Mouse (Mus musculus) kidney, postnatal 4 days (tissue): ENCODE data around the gene Fgd2.
A peak's percentile ranks its signal among the peaks of the same experiment; 100 is the strongest.
"Not testable (repeated sequence)": the region's sequence is repeated elsewhere in the genome, so short reads cannot be mapped to it uniquely, and the experiment has no call there.

ENCODE experiments used
- DNase-seq, 2 experiments: peaks; one replicate each; pipeline ENCODE4 v3.0.0; 2021; ENCODE audit warnings: mixed read lengths in 2 of 2

Gene Fgd2

GRCm38 (mm10) chr17:29337979-29338823 is 22.5 kb upstream of the Fgd2 start:
- no peak for DNase-seq

GRCm38 (mm10) chr17:29339170-29339768 is 21.4 kb upstream of the Fgd2 start:
- DNase-seq: peak in 1 of 2 experiments; percentile 56

- no peak for DNase-seq
These were observed 20.1 kb upstream of the Fgd2 start for GRCm38 (mm10) chr17:29340406-29341261.

- DNase-seq: peak; percentile 62 to 78
These were observed 19.1 kb upstream of the Fgd2 start for GRCm38 (mm10) chr17:29341591-29342003.

DNA sequence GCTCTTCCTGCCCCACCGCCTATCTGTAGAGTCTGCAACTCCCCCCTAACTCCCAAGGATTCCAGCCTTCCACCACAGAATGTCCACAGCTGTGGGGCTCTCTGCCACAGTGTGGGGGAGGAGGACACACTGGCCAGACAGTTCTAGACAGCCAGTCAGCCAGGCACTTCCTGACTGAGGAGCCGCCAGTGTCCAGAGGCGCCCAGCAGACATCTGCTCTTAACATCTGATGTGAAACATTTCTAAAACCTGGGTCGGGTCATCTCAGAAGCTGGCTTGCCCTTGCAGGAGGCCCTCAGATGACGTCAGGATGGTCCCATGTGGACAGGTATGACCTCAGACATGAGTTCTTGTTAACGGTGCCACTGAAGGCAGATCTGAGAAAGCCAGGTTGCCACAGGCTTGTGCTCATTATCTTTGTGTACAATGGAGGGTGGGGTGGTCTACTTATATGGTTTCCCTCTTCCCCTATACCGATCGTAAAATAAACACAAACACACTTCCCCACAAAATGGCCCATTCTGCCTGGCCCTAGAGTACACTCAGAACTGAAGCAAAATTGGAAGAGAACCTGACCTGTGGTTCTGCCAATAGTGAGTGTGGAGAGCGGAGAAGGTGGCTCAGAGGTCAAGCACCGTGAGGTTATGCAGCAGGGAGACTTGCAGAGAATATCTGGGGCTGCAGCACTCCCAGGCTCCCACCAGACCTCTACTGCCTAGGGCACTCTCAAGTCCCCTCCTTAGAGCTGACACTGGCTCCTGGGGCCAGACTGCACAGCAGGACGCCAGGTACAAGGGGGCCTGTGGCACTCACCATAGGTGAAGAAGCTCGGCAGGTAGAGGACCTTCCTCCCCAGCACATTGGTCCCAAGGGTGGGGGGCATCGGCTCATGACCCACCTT is 18.5 kb upstream of the Fgd2 start:
- DNase-seq: peak; percentile 76 to 85

- DNase-seq: no peak
These were observed 17.5 kb upstream of the Fgd2 start for GRCm38 (mm10) chr17:29343241-29343640.

GRCm38 (mm10) chr17:29345272-29345671 is 15.4 kb upstream of the Fgd2 start:
- DNase-seq: peak in 1 of 2 experiments; percentile 3

DNA sequence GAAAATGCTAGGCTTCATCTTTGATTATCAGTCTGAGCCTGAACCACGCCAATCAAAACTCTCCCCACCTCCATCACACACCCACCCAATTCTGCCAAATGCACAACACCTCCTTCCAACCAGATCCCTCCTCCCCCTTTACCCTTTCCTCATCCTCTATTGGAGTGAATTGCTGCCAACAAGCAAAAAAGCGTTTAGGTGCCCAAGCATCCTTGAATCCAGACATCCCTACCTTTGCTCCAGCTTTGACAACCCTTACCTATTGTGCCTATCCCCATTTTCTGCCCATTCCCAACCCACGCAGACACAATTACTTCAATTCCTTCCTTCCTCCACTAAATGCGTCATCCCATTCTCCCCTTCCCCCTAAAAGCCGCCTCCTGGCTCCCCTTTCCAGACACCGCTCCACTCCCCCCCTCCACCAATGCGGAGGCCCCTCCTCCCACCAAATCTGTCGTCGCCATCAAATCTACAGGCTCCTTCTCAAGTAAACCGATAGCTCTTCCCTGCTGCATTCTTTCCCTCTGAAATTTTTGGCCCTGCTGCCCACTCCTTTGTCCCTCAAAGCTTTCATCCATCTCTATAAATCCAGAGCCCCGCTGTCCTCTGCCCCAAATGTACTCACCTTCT is 14.1 kb upstream of the Fgd2 start:
- DNase-seq: peak; percentile 55 to 65

- DNase-seq: peak in 1 of 2 experiments; percentile 48
These were observed 13.5 kb upstream of the Fgd2 start for GRCm38 (mm10) chr17:29347126-29347644.

DNA sequence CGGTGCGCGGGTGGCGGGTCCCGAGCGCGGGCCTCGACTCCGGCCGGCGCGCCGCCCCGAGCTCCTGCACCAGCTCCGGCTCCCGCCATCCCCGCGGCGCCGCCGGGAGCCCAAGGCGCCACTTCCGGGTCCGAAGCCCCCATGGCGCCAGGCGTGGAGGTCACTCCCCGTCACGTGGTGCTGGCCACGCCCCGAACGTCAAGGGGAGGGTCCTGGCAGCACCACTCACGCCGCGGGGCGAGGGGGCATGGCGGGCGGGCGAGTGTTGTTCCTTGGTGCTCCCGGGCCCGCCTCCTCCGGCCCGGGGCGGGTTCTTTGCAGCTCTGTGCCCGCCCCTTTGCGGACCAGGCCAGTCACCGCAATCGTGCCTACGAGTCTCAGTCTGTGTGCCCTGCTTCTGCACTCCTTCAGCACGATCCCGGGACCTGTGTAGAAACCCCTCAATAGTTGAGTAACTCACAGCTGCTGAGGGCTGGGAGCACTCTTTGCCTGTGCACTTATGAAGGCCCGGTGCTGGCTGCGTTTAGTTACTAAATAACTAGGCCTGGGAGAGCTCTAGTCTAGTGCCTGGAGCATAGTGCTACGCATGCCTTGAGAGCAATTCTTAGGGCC is 13.0 kb upstream of the Fgd2 start, which contains the start of gene Mtch1:
TSS of gene Mtch1 (minus strand) at position 290 of the 612 bp plus-strand sequence.
- DNase-seq: peak; percentile 100

GRCm38 (mm10) chr17:29348996-29349395 is 11.7 kb upstream of the Fgd2 start:
- DNase-seq: peak in 1 of 2 experiments; percentile 21

- not testable (repeated sequence) for DNase-seq
These were observed 9.7 kb upstream of the Fgd2 start for GRCm38 (mm10) chr17:29351056-29351455.

- DNase-seq: peak in 1 of 2 experiments; percentile 49
These were observed 5.3 kb upstream of the Fgd2 start for GRCm38 (mm10) chr17:29355461-29355840.

- DNase-seq: peak; percentile 77 to 86
These were observed 4.8 kb upstream of the Fgd2 start for GRCm38 (mm10) chr17:29355841-29356478.

GRCm38 (mm10) chr17:29356479-29356856 is 4.2 kb upstream of the Fgd2 start:
- DNase-seq: peak; percentile 87 to 93

GRCm38 (mm10) chr17:29356882-29357281 is 3.8 kb upstream of the Fgd2 start:
- no peak for DNase-seq

DNA sequence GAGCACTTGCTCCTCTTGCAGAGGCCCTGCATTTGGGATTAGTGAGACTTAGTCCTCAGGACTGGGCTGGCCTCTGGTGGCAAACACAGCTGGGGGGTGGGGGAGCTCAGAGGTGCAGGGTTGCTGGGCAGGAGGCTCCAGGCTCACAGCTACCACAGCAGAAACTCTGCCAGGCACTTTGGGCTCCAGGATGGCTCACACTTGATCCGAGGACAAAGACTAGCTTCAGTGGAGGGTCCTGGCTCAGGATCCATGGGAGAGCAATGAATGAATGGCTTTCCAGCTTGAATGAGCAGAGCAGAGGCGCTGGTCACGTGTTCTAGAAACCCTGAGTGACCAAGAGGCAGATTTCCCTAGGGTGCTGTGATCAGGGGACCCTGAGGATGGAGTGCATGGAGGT is 1.8 kb upstream of the Fgd2 start:
- DNase-seq: no peak

- peak; percentile 59 for DNase-seq
These were observed 1.4 kb downstream of the Fgd2 start for GRCm38 (mm10) chr17:29361982-29362691.

DNA sequence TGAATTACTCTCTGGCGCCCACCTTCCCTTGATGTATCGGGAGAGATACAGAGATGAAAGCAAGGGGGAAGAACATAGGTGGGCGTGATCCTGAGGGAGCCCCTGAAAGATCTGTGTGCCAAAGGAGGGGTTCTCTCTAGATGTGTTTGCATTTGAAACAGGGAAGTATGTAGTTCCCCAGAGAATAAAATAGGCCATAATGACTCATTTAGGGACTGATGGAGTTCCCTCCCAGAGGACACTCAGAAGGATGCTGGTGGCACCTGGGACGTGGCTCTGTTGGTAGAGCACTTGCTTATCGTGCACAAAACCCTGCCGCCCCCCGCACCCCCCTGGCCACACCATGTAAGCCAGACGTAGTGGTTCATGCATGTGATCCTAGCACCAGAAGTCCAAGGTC is 2.4 kb downstream of the Fgd2 start:
- DNase-seq: no peak
